Mouse (Mus musculus): ENCODE data around the gene Nsun7.

Nsun7 gene

GRCm38 (mm10) chr5:66337025-66337968 is 77.6 kb downstream of the Nsun7 start:
- DNase-seq (ENCODE audit: low read depth, low spot score): no peak

- DNase-seq (ENCODE audit: low read depth, low spot score): no peak
Measured at GRCm38 (mm10) chr5:66337969-66338345, 78.3 kb downstream of the Nsun7 start.

DNA sequence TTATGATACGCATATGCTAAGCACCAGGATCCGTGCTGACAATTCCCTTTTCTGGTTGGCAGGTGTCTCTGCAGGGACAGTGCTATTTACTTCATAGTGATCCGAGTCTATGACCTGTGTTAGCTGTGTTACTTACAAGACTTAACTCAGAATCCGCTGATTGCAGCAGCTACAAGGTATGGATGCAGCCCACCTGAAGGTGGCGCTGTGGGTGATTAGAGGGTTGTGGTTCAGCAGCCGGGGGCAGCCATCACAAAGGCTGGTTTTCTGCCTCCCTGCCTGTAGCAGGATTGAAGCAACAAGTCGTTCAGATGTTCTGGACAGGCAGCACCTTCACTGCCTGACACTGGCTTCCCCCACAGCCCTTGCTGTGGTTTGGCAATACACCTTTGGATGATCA is 78.9 kb downstream of the Nsun7 start:
- no peak for DNase-seq (ENCODE audit: low read depth, low spot score)

DNA sequence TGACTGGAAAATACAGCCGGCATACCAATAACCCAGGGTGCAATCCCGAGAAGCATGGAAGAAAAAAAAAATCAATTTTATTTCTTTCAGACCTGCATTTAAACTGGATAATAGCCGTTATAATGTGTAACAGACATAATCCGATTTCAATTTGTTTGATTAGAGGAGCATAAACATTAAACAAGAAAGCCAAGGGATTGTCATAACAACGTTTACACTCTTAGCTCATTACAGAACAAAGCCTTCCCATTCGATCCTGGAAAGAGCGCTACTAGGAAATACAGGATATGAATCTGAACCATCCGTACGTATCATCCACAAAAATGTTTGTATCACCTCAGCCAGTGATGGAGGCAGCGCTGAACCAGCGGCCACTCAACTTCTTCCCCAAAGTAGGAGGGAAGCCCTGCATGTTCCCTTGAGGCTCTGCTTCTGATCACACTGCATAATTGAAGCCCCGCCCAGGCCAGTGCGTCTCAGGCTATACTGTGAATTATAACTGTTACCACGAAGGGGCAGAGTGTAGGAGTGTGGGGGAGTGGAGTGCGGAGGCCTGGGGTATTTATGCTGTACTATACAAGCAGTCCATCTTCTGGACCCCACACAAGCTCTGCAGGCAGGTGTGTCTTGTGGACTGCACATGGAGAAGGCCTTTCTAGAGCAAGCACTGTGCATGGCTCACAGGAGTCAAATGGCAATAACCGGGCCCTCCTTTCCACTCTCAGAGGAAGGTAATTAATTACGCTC is 80.8 kb downstream of the Nsun7 start:
- no peak for DNase-seq (ENCODE audit: low read depth, low spot score)

GRCm38 (mm10) chr5:66341848-66342247 is 82.2 kb downstream of the Nsun7 start:
- DNase-seq (ENCODE audit: low read depth, low spot score): no peak

DNA sequence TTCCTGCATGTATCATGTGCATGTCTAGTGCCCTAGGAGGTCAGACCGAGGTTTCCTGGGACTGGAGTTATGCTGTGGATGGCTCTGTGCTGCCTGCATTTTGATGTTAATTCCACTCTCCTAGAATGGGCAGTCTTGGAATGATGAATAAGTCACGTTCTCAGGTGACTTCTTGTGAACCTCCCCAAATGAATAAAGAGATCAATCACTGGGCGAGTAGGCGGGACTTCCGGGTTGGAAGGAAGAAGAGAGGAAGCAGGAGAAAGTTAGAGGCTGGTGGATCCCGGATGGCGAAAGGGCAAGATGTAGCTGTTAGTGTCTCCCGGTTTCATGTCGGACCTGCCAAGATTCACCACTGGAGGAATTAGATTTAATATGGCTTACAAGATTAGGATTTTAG is 82.6 kb downstream of the Nsun7 start:
- no peak for DNase-seq (ENCODE audit: low read depth, low spot score)

- DNase-seq (ENCODE audit: low read depth, low spot score): no peak
Measured at GRCm38 (mm10) chr5:66344182-66344581, 84.5 kb downstream of the Nsun7 start.

DNA sequence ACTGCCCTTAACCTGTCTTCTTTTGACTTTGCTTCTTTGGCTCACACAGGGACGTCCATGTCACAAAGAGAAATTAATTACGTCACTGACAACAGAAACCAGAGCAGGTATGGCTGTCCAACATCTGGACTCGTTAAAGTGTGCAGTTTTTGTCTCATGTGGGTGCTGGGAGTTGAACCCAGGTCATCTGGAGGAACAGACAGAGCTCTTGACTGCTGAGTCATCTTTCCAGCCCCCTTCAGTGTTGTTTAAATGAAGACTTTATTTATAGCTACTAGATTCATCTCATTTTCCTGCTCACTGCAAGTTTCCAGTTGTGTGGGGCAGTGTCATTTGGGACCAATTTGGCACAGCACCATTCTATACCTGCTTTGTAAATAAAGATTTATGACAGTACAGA is 85.4 kb downstream of the Nsun7 start:
- no peak for DNase-seq (ENCODE audit: low read depth, low spot score)

DNA sequence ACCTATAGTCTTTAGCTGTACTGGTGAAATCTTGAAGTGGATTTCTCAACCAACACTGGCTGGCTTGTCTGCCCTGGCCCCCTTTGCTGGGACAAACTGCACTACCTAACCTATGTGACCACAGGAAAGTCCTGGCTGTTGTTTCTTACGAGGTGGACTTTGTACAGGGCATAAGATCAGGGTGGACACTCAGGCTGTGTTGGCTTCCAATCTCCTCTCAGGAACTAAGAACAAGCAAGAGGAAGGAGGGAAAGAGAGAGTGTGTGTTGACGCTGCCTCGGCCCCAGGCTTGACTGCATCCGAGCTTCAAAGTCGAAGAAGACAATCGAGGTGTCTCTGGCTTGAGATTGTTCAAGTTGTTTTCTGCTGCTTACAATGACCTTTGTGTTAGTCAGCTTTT is 87.1 kb downstream of the Nsun7 start:
- no peak for DNase-seq (ENCODE audit: low read depth, low spot score)
